Mouse (Mus musculus) large intestine, adult 2 months (tissue): ENCODE results near the gene Tecr. TPM values are rescaled to one million over a fixed set of nuclear protein-coding genes. Genes with fewer than 3 reads are reported as not detected.

Experiments used
- DNase-seq: peaks from one replicate; pipeline ENCODE4 v3.0.0-alpha.2; 2012; ENCODE audit warnings: low read depth, low spot score
- WGBS: fragments of 180-500 bp; shearing (Covaris S2); methylation state at CpG from one replicate; pipeline ENCODE4 v1.1.7; 2018; 5-methylcytosine and 5-hydroxymethylcytosine counted together
- polyA plus RNA-seq: library from polyadenylated mRNA; depleted of rRNA; stranded (reverse); fragments of >200 nt; gene quantifications from 2 replicates; pipeline ENCODE4 v1.2.3, GENCODE M21; 2012; rRNA removed

Tecr gene
- polyA plus RNA-seq, 1 experiment, result 323 TPM

DNA sequence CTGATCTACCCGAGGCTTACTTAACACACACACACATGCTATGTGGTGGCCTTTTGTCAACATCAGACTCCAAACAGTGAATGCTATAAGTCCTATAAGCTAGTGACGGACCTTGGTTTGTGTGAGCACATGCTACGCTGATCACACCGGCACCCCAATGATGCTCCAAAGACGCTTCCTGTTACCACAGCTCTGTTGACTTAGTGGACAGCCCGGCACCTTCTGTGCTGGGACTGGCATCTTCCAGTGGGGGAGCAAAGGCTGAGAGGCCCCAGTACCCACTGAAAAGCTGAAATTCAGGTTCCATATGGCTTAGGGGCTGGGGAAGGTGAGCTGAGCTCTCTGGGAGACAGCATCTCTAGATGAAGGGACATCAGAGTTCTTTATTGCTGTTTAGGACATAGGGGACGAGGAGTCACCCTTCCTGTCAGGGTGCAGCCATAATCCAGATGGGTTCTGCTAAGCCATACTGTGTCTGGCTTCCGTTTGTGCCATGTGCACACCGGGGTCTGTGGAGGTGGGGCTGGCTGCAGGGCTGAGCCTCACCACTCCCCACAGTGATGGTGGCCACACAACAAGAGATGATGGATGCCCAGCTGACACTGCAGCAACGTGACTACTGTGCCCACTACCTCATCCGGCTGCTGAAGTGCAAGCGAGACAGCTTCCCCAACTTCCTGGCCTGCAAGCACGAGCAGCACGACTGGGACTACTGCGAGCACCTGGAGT lies 37.3 kb downstream of the Tecr start:
- DNase-seq, result no peak
- WGBS, result 72% methylated on average over 15 of the region's 15 CpGs

DNA sequence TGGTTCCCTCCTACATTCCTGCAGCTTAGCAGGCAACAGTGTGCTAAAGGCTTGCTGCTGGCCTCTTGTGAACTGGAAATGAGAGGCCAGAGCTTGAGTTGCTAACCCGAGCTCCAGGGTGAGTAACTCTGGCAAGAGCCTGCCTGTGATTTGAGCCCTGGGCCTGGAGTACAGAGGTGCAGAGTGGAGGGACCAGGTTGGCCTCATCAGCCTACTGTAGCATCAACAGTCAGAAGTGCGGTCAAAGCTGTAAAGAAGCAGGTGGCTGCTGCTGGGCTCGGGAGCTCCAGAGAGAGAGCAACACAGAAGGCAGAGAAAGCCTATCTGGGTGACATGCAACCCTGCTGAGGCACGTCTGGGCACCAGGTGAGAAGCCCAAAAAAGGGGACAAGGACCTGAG lies 38.6 kb downstream of the Tecr start:
- no peak for DNase-seq
- WGBS, result 64% methylated on average over 4 of the region's 4 CpGs

DNA sequence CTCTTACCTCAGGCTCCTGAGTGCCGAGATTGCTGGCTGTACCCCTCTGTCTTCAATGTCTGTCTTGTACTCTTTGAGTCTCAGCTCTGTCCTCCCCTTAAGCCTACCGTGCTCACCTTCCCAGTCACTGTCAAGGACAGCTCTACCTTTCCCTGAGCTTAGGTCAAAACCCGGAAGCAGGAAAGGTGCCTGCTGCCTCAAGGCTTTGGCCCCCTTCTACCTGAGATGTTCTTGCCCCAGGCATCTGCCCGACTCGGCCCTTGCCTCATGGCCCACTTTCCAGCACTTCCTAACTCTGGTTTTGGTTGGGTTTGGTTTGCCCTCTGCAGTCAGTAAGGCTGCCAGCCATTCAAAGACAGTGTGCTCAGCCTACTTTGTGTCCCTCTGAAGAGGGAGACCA lies 39.0 kb downstream of the Tecr start:
- DNase-seq, result no peak
- 61% methylated on average over 5 of the region's 5 CpGs for WGBS

DNA sequence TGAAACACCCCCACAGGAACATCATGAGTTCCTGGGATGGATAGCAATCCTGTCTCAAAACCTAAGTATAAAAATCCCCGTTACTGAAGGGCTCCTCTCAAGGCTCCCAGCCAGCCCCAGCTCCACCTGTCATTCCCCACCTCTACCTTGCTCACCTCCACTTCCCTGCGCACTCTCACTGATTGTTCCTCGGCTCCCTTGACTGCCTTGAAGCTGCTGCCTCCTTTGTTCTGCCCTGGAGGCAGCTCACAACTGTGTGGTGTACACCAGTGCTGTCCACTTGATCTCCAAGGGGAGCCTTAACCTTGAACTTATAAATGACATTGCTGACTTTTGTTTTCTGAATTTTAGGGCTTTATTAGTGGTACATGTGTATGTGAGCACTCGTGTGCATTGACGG lies 39.6 kb downstream of the Tecr start:
- no peak for DNase-seq
- 59% methylated on average over 5 of the region's 5 CpGs for WGBS

DNA sequence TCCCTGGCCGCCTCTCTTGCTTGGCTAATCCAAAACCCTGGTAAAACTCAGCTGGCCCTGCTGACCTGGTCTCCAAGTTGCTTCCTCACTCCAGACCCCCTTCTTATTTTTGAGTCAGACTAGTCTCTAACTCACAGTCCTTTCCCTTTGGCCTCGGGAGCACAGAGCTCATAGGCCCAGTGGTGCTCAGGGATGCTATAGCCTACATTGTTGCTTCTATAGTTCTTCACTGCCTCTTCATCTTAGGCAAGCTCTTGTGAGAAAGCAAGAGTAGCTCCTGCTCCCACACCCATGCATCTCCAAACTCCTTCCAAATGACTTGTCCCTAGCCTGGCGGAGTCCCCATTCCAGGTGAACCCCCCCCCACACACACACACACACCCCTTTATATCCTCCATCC lies 40.1 kb downstream of the Tecr start:
- WGBS, result 46% methylated on average over 3 of the region's 3 CpGs
- no peak for DNase-seq

DNA sequence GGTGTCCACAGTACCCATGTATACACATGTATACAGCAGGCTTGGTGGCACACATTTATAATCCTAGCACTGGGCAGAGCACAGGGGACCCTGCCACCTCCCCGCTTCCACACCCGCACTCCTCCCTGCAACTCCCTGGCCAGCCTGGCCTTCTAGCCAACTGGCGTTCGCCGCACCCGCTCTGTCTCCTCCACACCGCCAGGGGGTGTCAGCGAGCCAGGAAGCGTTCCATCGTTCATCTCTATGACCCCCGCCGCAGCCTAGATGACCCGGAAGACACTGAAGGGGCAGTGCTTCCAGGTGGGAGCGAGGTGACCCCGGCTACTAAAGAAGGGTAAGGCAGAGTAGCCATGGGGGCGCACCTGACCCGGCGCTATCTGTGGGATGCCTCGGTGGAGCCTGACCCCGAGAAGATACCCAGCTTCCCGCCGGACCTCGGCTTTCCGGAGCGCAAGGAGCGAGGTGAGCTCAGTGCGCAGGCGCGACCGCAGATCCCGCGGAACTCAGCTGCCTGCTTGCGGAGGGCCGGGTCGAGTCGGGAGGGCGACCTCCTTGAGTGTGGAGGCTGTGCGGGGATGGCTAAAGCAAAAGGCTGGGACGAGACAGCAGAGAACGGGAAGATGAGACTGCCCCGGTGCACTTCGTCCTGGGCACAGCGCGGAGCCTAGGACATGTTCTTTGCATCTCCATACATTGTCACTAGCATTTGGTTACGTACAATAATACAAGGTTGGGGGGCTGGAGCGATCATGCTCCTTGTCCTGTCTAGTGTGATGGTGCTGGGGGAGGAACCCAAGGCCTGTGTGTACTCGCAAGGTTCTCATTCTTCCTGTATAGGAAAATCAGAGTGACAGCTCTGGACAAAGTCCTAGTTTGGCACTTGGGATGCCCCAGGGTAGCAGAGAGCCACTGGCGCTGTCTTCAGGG lies 41.0 kb downstream of the Tecr start, which contains the start of gene Ndufb7:
TSS of gene Ndufb7 (plus strand) at position 203 of the 927 bp plus-strand sequence.
- under 1% methylated on average over 48 of the region's 48 CpGs for WGBS
- DNase-seq, result peak; percentile 76

DNA sequence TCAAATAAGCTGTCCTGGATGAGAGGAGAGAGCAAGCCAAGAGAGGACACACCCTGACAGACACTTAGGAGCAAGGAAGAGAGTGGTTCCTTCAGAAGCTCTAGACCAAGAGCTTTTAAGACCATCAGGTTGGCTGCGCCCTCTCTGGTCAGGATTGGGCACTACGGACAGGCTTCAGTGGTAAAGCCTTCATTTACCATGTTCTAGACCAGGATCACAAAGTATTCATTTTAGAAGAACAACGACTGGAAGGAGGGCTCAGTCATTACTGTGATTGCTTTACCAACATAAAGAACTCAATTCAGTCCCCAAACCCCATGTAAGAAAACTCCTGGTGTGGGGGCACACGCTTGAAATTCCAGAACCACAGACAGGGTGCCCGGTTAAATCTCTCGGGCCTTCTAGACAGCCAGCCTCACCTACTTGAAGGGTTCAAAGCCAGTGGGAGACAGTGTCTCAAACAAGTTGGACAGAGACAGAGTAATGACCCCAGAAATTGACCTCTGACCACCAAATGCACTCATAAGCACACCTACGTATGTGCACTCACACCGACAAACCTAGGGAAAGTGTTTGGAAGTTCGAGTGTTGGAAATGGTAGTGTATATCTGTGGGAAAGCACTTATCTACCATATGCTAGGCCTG lies 41.9 kb downstream of the Tecr start:
- WGBS, result 82% methylated on average over 9 of the region's 9 CpGs
- DNase-seq, result no peak

DNA sequence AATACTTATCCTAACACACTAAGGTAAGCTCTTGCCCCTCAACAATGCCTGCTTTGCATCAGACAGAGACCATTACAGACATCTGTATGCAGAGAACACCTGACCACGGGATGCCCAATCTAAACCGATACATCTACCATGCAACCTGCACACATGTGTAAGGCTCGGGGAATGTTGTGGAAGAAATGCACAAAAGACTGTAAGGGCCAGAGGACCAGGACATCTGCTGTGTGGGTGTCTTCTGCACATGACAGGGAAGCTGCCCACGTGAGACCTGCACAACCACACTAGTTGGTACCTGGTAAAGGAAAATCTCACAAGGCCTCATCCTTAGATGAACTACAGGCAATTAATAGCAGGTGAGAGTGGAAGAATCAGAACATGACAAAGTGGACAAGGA lies 44.5 kb downstream of the Tecr start:
- DNase-seq, result no peak
- WGBS, result 73% methylated on average over 4 of the region's 4 CpGs

DNA sequence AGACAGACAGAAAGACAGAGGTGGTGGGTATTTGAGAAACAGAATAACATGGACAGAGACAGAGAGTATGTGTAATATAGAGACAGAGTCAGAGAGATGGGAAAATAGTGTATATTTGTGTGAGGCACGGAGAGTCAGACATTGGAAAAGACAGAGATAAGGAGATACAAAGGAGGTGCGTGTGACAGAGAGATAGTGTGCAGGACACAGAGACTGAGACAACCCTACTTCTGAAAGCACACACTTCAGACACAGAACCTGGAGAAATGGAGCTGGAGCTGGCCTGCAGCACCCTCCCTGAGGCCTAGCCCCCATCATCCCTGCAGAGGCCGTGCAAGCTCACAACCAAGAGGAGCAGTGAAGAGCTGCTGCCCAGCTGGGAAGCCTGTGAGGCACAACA lies 45.1 kb downstream of the Tecr start:
- WGBS, result 87% methylated on average over 3 of the region's 3 CpGs
- DNase-seq, result no peak

DNA sequence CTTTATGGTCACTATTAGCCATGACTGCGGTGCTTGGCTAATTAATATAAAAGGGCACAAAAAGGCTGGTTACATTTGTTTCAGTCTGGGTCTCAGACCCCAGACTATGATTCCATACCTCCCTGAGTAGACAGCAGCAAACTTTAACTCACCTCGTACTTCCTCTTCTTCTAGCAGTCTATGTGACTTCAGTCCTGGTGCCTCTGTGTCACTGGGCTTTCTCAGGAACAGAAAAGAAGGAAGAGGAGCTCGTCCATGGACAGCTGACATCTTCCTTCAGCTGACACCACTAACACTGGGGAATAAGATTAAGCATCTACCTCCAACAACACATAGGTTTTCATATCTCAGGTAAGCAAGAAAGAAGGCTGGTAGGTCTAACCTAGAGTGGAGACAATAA lies 72.0 kb downstream of the Tecr start, which contains the start of gene Olfr370:
TSS of gene Olfr370 (plus strand) at position 45 of the 400 bp plus-strand sequence.
- 72% methylated on average over 3 of the region's 3 CpGs for WGBS
- DNase-seq, result no peak

DNA sequence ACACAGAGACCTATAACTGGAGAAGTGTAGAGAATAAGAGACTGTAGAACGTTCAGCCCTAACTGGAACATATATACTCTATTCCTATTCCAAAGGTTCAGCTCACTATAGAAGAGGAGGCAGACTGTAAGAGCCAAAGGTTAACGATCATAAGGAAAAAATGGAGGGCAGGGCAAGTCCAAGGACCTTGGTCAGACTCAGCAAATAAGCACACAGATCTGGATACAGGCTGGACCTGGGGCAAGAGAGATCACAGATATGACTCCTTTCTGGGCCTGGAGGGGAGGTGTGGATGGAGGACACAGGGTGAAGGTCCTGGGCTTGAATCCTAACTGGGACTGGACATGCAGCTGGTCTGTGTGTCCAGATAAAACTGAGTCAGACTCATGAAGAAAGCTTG lies 73.0 kb downstream of the Tecr start:
- no peak for DNase-seq
- 69% methylated on average over 2 of the region's 2 CpGs for WGBS

Other genes starting within 250 kb of the Tecr start
- 0.03 and 0.04 TPM in 2 replicates for gene Clgn, start 218.1 kb downstream of the Tecr start, polyA plus RNA-seq
- gene Scoc, start 149.6 kb downstream of the Tecr start, polyA plus RNA-seq, result 2.6 and 8.2 TPM in 2 replicates
- gene Olfr370, start 72.2 kb downstream of the Tecr start, polyA plus RNA-seq, result not detected in 2 replicates
- 479 and 502 TPM in 2 replicates for gene Ndufb7, start 41.3 kb downstream of the Tecr start, polyA plus RNA-seq
- 23.2 and 28.3 TPM in 2 replicates for gene Dnajb1, start 222 bp upstream of the Tecr start, polyA plus RNA-seq
- gene Gipc1, start 44.7 kb upstream of the Tecr start, polyA plus RNA-seq, result 42.0 and 46.4 TPM in 2 replicates
- 2.5 and 3.1 TPM in 2 replicates for gene Ptger1, start 58.7 kb upstream of the Tecr start, polyA plus RNA-seq
- 87.2 and 107 TPM in 2 replicates for gene Pkn1, start 91.2 kb upstream of the Tecr start, polyA plus RNA-seq
- 94.5 and 106 TPM in 2 replicates for gene Ddx39, start 107.2 kb upstream of the Tecr start, polyA plus RNA-seq
- gene Adgre5, start 133.4 kb upstream of the Tecr start, polyA plus RNA-seq, result 55.1 and 68.0 TPM in 2 replicates